Mouse (Mus musculus) ZHBTc4 (cell line): ENCODE measurements around the gene Actr6.
A peak's percentile ranks its signal among the peaks of the same experiment; 100 is the strongest.
"Not testable (repeated sequence)": the region's sequence is repeated elsewhere in the genome, so short reads cannot be mapped to it uniquely, and the experiment has no call there.

Source experiments
- DNase-seq: peaks from one replicate; pipeline ENCODE4 v3.0.0-alpha.2; 2011; ENCODE audit warnings: low read depth, low spot score

The Actr6 gene

GRCm38 (mm10) chr10:89681706-89682105 lies 50.4 kb downstream of the Actr6 start:
- DNase-seq: no peak

GRCm38 (mm10) chr10:89680517-89680916 lies 51.6 kb downstream of the Actr6 start:
- no peak for DNase-seq

GRCm38 (mm10) chr10:89679448-89679847 lies 52.6 kb downstream of the Actr6 start:
- DNase-seq: no peak

- no peak for DNase-seq
Measured at GRCm38 (mm10) chr10:89678054-89678453, 54.0 kb downstream of the Actr6 start.

- no peak for DNase-seq
Measured at GRCm38 (mm10) chr10:89676609-89677008, 55.5 kb downstream of the Actr6 start.

GRCm38 (mm10) chr10:89670371-89670770 lies 61.7 kb downstream of the Actr6 start:
- not testable (repeated sequence) for DNase-seq

- peak; percentile 8 for DNase-seq
Measured at GRCm38 (mm10) chr10:89667571-89667970, 64.5 kb downstream of the Actr6 start.

- DNase-seq: no peak
Measured at GRCm38 (mm10) chr10:89665679-89666078, 66.4 kb downstream of the Actr6 start.

- DNase-seq: no peak
Measured at GRCm38 (mm10) chr10:89664977-89665645, 67.0 kb downstream of the Actr6 start.
